Comparison of ENCODE assay signal across 15 mouse cellular contexts in genomic region chr8:34696365-34696764, GRCm38 (mm10).
"Had no signal": no experiment of that assay in that cellular context is flagged by ENCODE, and none has a peak within 500 bp of the region (broad histone marks: within the 10 kb centered on the region; RNA-seq: fewer than 3 reads in every experiment).

No protein-coding gene starts in this region.

- ATAC-seq: liver, postnatal 0 days; midbrain, embryonic 15.5 days had no signal

- DNase-seq: kidney, adult 8-10 months; kidney, postnatal 36 days; layer of hippocampus, adult 9-11 months; layer of hippocampus, postnatal 36 days; liver; liver, embryonic 13.5 days; liver, postnatal 0 days; lung, postnatal 14 days; right cerebral cortex, adult 18-20 months; right cerebral cortex, postnatal 25 days had no signal

- H3K9ac ChIP-seq: limb, embryonic 12.5 days; liver, embryonic 13.5 days; liver, postnatal 0 days; lung, embryonic 15.5 days; midbrain, embryonic 15.5 days had no signal

- H3K4me2 ChIP-seq: limb, embryonic 12.5 days; liver, embryonic 13.5 days; lung, embryonic 15.5 days; midbrain, embryonic 15.5 days had no signal

- H3K9me3 ChIP-seq: limb, embryonic 12.5 days; liver, embryonic 13.5 days; lung, embryonic 15.5 days; midbrain, embryonic 10.5 days; midbrain, embryonic 15.5 days had no signal

- H3K4me1 ChIP-seq: limb, embryonic 12.5 days; liver, embryonic 13.5 days; lung, embryonic 15.5 days; midbrain, embryonic 15.5 days had no signal

- H3K27me3 ChIP-seq: limb, embryonic 12.5 days; liver, embryonic 13.5 days; lung, embryonic 15.5 days; midbrain, embryonic 15.5 days had no signal

- H3K27ac ChIP-seq: kidney, postnatal 0 days; limb, embryonic 12.5 days; liver, embryonic 13.5 days; lung, embryonic 15.5 days; midbrain, embryonic 10.5 days; midbrain, embryonic 15.5 days had no signal

- H3K36me3 ChIP-seq: limb, embryonic 12.5 days; liver, embryonic 13.5 days; lung, embryonic 15.5 days; midbrain, embryonic 10.5 days; midbrain, embryonic 15.5 days had no signal

- H3K4me3 ChIP-seq: limb, embryonic 12.5 days; liver, embryonic 13.5 days; lung, embryonic 15.5 days; midbrain, embryonic 10.5 days; midbrain, embryonic 15.5 days had no signal
